Mouse (Mus musculus): ENCODE results near the gene Kansl1l.

DNA sequence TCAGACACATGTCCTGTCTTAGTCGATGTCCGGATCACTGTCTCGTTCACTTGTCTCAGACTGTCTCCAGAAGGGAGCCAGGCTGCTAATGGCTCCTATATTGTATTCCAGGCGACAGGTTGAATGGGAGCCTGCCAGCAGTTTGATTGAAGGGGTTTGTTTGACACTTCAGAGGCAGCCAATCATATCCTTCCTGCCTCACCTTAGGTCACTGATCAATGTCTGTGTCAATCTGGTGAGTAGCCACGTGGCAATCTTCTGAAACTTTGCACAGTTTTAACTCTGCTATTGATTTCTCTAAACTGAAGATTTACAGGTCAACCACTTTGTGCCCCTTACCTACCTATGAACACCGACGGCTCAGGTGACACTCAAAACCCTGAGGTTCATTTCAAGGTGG, 145.9 kb downstream of the Kansl1l start:
- no peak for TF ChIP-seq EP300 (IDR thresholded peaks at IDR 0.05)
- TF ChIP-seq CTCF (IDR thresholded peaks at IDR 0.05): no peak

Measured in lung, postnatal 0 days (tissue).